Mouse (Mus musculus) CH12.LX (cell line): ENCODE data around the gene Tnp2.

ENCODE experiments used
- CHD2 ChIP-seq: IDR thresholded peaks from 2 replicates; pipeline ENCODE4 v1.6.1; 2011; ENCODE audit warnings: low read length, improper control_type of control experiment
- CTCF ChIP-seq, 2 experiments: IDR thresholded peaks in 1 of 2; conservative IDR thresholded peaks in 1 of 2; 2 replicates each; pipeline ENCODE4 v1.5.1; 2011 to 2012; ENCODE audit warnings: low read depth in 2 of 2, low read length in 2 of 2, improper control_type of control experiment in 1 of 2, inconsistent platforms in 1 of 2, mild to moderate bottlenecking in 1 of 2, moderate library complexity in 1 of 2
- EP300 ChIP-seq: IDR thresholded peaks from 2 replicates; pipeline ENCODE4 v1.6.1; 2011; ENCODE audit warnings: low read length, improper control_type of control experiment
- MAZ ChIP-seq: IDR thresholded peaks from 2 replicates; pipeline ENCODE4 v1.6.1; 2012; ENCODE audit warnings: low read depth, mild to moderate bottlenecking, inconsistent platforms, low read length, improper control_type of control experiment, moderate library complexity
- POLR2A ChIP-seq: IDR thresholded peaks from 2 replicates; pipeline ENCODE4 v1.6.1; 2011; ENCODE audit warnings: low read depth, mild to moderate bottlenecking, improper control_type of control experiment, low read length
- USF1 ChIP-seq: IDR thresholded peaks from 2 replicates; pipeline ENCODE4 v1.6.1; 2014; ENCODE audit warnings: low read depth, mild to moderate bottlenecking, inconsistent platforms, low read length, improper control_type of control experiment
- USF2 ChIP-seq: conservative IDR thresholded peaks from 2 replicates; pipeline ENCODE4 v1.6.1; 2011; ENCODE audit warnings: low read depth, low read length, improper control_type of control experiment

DNA sequence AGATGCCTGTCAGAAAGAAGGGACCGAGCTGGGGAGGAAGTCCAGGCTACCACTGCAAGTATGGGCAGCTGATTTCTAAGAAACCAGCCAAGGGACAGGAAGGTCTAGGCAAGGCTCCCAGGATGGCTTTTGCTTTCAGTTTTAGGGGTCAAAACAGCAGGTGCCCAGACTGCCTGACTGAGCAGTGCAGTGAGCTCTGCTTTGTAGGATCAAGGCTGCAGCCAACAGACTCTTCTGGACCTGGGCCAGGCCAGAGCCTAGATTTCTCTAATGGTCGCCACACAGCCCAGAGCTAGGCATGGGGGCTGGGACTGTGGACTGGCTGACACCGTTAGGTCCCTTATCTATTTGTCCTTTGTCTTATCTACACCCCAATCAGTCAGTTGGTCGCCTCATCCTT, 13.7 kb downstream of the Tnp2 start:
- TF ChIP-seq EP300 (peak; percentile 29; the same call in 1 of the 2 replicates), USF2 (no peak), CTCF (conservative IDR thresholded peaks at IDR 0.05 in 1 of 2, IDR thresholded peaks at IDR 0.05 in 1 of 2; ENCODE audit: low read depth in 2 of 2, low read length in 2 of 2) (no peak), POLR2A (no peak), MAZ (no peak), USF1 (no peak), CHD2 (no peak)
